Mouse (Mus musculus) bone marrow, adult 2 months (tissue): Measurements from ENCODE around the gene Gnat1.

Source experiments
- CTCF ChIP-seq: fragments of 200-500 bp; IDR thresholded peaks from 2 replicates; pipeline ENCODE4 v1.5.1; 2011; ENCODE audit warnings: low read length, control low read depth; ENCODE audit not compliant: control insufficient read depth, insufficient read depth
- POLR2A ChIP-seq: fragments of 200-500 bp; IDR thresholded peaks from 2 replicates; pipeline ENCODE4 v1.6.1; 2011; ENCODE audit warnings: low read depth, mild to moderate bottlenecking, control low read depth, low read length, borderline replicate concordance; ENCODE audit not compliant: control insufficient read depth

DNA sequence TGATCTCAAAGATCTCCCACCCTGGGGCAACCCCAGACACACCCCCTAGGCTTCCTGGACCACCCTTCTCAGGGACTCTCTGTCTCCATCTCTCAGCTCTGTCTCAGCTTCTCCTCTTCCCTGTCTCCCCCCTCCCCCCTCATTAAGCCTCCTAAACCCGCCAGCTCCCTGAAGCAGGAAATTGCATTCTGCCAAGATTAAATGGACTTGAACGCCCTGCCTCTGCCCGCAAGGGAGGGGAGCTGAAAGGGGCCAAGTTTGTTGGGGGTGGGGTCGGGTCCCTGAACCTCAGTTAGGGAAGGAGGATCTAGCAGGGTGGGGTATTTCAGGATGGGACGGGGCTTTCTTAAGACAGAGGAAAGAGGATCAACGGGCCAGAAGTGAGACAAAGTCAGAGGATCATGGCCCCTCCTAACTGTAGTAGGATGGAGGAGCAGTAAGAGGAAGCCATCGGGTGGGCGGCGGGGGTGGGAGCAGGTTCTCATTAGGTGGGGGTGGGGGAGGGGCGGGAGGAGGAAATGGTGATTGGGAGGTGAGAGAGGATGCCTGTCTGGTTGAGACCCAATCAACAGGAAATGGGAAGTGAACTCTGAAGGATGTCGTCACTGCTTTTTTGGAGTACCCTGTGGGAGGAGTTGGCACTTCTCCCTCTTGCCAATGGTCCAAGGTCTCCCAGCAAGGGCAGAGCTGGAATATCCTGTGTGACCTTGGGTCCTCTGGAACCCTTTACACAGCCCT lies 44.5 kb upstream of the Gnat1 start:
- TF ChIP-seq CTCF (no peak), POLR2A (no peak)
